Mouse (Mus musculus) ES-Bruce4 (cell line): ENCODE measurements around the gene Hoxb9.

Experiments used
- CTCF ChIP-seq: IDR thresholded peaks from one replicate; pipeline ENCODE4 v1.8.1; 2011; ENCODE audit warnings: low read depth, low read length
- EP300 ChIP-seq: IDR thresholded peaks from 2 replicates; pipeline ENCODE4 v1.6.1; 2011; ENCODE audit warnings: low read depth, low read length; ENCODE audit not compliant: insufficient read depth
- POLR2A ChIP-seq: IDR thresholded peaks from one replicate; pipeline ENCODE4 v1.8.1; 2011; ENCODE audit warnings: low read length; ENCODE audit not compliant: insufficient read depth

DNA sequence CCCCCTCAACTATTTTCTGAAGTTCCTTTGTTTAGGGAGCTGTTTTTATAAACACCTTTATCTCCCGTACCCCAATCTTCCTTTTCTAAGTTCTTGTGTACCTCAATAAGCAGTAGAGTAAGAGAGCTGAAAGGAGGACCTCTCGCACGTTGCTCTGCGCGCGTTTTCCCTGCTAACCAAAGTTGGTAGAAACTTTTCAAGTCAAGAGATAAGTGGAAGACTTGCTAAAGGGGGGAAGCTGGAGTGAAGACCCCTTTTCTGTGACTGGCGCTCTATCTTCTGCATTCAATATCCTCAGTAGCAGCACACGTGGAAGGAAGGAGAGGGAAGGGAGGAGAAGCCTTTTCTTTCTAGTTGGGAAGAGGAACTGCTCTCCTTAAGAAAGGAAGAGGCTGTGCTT is 53.7 kb downstream of the Hoxb9 start:
- no peak for TF ChIP-seq CTCF
- TF ChIP-seq EP300 = no peak
- TF ChIP-seq POLR2A = no peak
